Comparison of ENCODE assay signal across 9 mouse cellular contexts in the genomic region with DNA sequence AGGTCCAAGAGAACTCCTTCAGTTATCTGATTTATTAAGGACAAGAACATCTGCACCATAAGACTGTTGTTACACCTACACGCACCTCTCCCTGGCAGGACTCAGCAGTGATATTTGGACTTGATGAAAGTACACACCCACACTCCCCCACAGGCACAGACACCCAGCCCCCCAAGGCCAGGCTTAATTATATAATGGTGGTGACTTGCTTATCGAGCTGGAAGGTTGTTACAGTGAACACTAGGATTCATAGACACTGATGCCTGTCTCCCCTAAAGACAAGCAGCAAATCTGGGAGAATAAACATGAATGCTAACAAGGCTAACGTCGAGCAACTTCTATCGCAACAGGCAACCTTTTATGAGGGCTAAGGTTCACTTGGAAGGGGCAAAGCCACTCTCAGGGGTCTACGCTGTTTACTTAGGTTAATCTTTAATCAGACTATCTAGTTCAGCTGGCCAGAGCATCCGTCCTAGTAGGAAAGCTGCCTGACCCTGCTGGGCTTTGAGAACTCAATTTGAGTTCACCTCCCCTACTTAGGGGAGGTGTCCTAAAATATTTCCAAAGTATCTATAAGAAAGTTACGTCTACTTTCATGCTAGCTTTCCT. TPM values are rescaled to one million over a fixed set of nuclear protein-coding genes. Genes with fewer than 3 reads are reported as not detected.
DNase-seq lines count a peak whose midpoint lies in the region; ATAC-seq and TF ChIP-seq lines count a peak whose summit lies in the region.
"Had no signal": no experiment of that assay in that cellular context is flagged by ENCODE, and none has a peak within 500 bp of the region (broad histone marks: within the 10 kb centered on the region; RNA-seq: fewer than 3 reads in every experiment).

No protein-coding gene starts in this region.

- peaks cover 7 to 29% of the 10 kb centered on the region in 2 experiments for H3K4me1 ChIP-seq in CH12.LX (ENCODE audit: control insufficient read depth in 1 of 2, insufficient read depth in 2 of 2)
- peaks cover 3% of the 10 kb centered on the region for H3K4me1 ChIP-seq in heart, postnatal 0 days (ENCODE audit: control insufficient read depth, insufficient read depth)
- H3K4me1 ChIP-seq in limb, embryonic 12.5 days (replicated peaks): peaks cover 24% of the 10 kb centered on the region

- peak overlapping the region; percentile 91 for H3K27ac ChIP-seq in gastrocnemius, adult 2 months
- H3K27ac ChIP-seq in CH12.LX (ENCODE audit: insufficient read depth, low read depth): no peak overlapping the region
- H3K27ac ChIP-seq in heart, postnatal 0 days (ENCODE audit: low read depth): no peak overlapping the region
- H3K27ac ChIP-seq in limb, embryonic 12.5 days: peak overlapping the region; percentile 50; the same call in 1 of the 2 replicates

- H3K36me3 ChIP-seq in CH12.LX (replicated peaks in 1 of 2; ENCODE audit: control insufficient read depth in 1 of 2, insufficient read depth in 1 of 2, low read length in 1 of 2): peaks cover 21 to 49% of the 10 kb centered on the region in 2 experiments
- H3K36me3 ChIP-seq in heart, postnatal 0 days (replicated peaks; ENCODE audit: control insufficient read depth, insufficient read depth, low read length): peaks cover 21% of the 10 kb centered on the region
- peaks cover 35% of the 10 kb centered on the region for H3K36me3 ChIP-seq in limb, embryonic 12.5 days

- no peaks in the 10 kb centered on the region for H3K27me3 ChIP-seq in CH12.LX (replicated peaks)
- H3K27me3 ChIP-seq in heart, postnatal 0 days (ENCODE audit: control insufficient read depth, insufficient read depth, low read length): no peaks in the 10 kb centered on the region
- no peaks in the 10 kb centered on the region for H3K27me3 ChIP-seq in limb, embryonic 12.5 days

- no peak for TF ChIP-seq EP300 in CH12.LX (IDR thresholded peaks at IDR 0.05; ENCODE audit: low read length)
- TF ChIP-seq EP300 in heart, postnatal 0 days (IDR thresholded peaks at IDR 0.05; ENCODE audit: low read depth): no peak

- no peak for TF ChIP-seq RAD21 in CH12.LX (IDR thresholded peaks at IDR 0.05; ENCODE audit: low read depth, low read length)

- TF ChIP-seq CTCF in gastrocnemius, adult 2 months (IDR thresholded peaks at IDR 0.05): no peak
- no peak for TF ChIP-seq CTCF in CH12.LX (conservative IDR thresholded peaks at IDR 0.05 in 1 of 2, IDR thresholded peaks at IDR 0.05 in 1 of 2; ENCODE audit: low read depth in 2 of 2, low read length in 2 of 2)
- TF ChIP-seq CTCF in heart, postnatal 0 days (IDR thresholded peaks at IDR 0.05; ENCODE audit: low read depth): no peak

- H3K9me3 ChIP-seq in CH12.LX (replicated peaks; ENCODE audit: low read length): no peaks in the 10 kb centered on the region
- H3K9me3 ChIP-seq in heart, postnatal 0 days (replicated peaks; ENCODE audit: control insufficient read depth, low read length): no peaks in the 10 kb centered on the region
- H3K9me3 ChIP-seq in limb, embryonic 12.5 days: no peaks in the 10 kb centered on the region

- no peak for TF ChIP-seq POLR2A in CH12.LX (IDR thresholded peaks at IDR 0.05; ENCODE audit: low read depth, low read length)

- intact Hi-C loops in gastrocnemius, adult 2 months (cut with DNase I): loop anchor here (5.0 to 10.0 kb wide), 2 partner anchors 119 to 357 kb away; a partner anchor contains a TSS

- peak overlapping the region; percentile 77 for H3K4me3 ChIP-seq in gastrocnemius, adult 2 months
- peak overlapping the region in 1 of 3 experiments; percentile 91 for H3K4me3 ChIP-seq in CH12.LX (replicated peaks in 1 of 3; ENCODE audit: low read depth in 2 of 3, low read length in 2 of 3, poor library complexity in 1 of 3)
- H3K4me3 ChIP-seq in heart, postnatal 0 days (ENCODE audit: low read depth, low read length): peak overlapping the region; percentile 58
- H3K4me3 ChIP-seq in limb, embryonic 12.5 days (replicated peaks): peak overlapping the region; percentile 63

- WGBS in heart, postnatal 0 days: 49% methylated on average over 8 of the region's 8 CpGs
- WGBS in limb, embryonic 12.5 days: 35% methylated on average over 8 of the region's 8 CpGs

- DNase-seq in gastrocnemius, adult 2 months: no peak
- DNase-seq in gastrocnemius, postnatal 4 days (ENCODE audit: low spot score in 2 of 2): no peak
- no peak for DNase-seq in CH12.LX (ENCODE audit: extremely low read depth)
- DNase-seq in heart, postnatal 0 days (ENCODE audit: low spot score): no peak
- DNase-seq in cerebellum, adult 9-10 months: no peak
- no peak for DNase-seq in spleen, postnatal 10 days (ENCODE audit: low spot score in 2 of 2)
- DNase-seq in gastrocnemius, adult 18-20 months (ENCODE audit: low spot score): no peak

- peak overlapping the region; percentile 55; the same call in 1 of the 2 replicates for H3K9ac ChIP-seq in CH12.LX (ENCODE audit: insufficient read depth, low read depth)
- H3K9ac ChIP-seq in heart, postnatal 0 days (replicated peaks; ENCODE audit: low read depth, low read length): 0 out of 2 replicates have a peak overlapping the region, but pooled peaks have one; percentile 39
- H3K9ac ChIP-seq in limb, embryonic 12.5 days (replicated peaks): peak overlapping the region; percentile 83

- H3K4me2 ChIP-seq in CH12.LX (ENCODE audit: insufficient read depth, low read depth, poor library complexity, severe bottlenecking): peak overlapping the region; percentile 95
- H3K4me2 ChIP-seq in heart, postnatal 0 days (ENCODE audit: low read depth, low read length): peak overlapping the region; percentile 57
- H3K4me2 ChIP-seq in limb, embryonic 12.5 days: peak overlapping the region; percentile 69

- no peak for ATAC-seq in heart, postnatal 0 days (ENCODE audit: insufficient read depth, low read depth)
- ATAC-seq in limb, embryonic 12.5 days (ENCODE audit: insufficient number of reproducible peaks, insufficient read depth, low FRiP score, low TSS enrichment, low read depth): no peak

- H3K79me2 ChIP-seq in CH12.LX (replicated peaks; ENCODE audit: control insufficient read depth, extremely low read depth, insufficient read depth, poor library complexity, severe bottlenecking): peaks cover 16% of the 10 kb centered on the region; the same call in 1 of the 2 replicates

- dilution Hi-C loops in CH12.LX (cut with MboI; ENCODE audit: extremely low pct_ligation_motif_present, extremely low pct_unique_long_range_greater_than_20kb, low sequenced_read_pairs): no loop called here

- in situ Hi-C loops in CH12.LX (cut with MboI; ENCODE audit: low pct_ligation_motif_present, low pct_unique_long_range_greater_than_20kb, low sequenced_read_pairs): loop anchor here (25.0 kb wide), 1 partner anchor 129 kb away; no protein-coding TSS in a partner anchor

TF ChIP-seq in CH12.LX, 34 proteins besides CTCF, POLR2A, EP300 and RAD21 (continues in another document):
- TF ChIP-seq ZKSCAN1 (IDR thresholded peaks at IDR 0.05; ENCODE audit: borderline replicate concordance, low read depth, low read length): no peak
- TF ChIP-seq BHLHE40 (IDR thresholded peaks at IDR 0.05; ENCODE audit: low read depth, low read length): no peak

RNA-seq across cellular contexts. Expression of a gene that starts 26.4 kb away (rescaled TPM):
- total RNA-seq in gastrocnemius, adult 2 months (2021): 10 to 100 TPM; 41.2 to 54.4 TPM
- 10 to 100 TPM; 86.1 to 97.2 TPM for total RNA-seq in gastrocnemius, postnatal 4 days (2021)
- total RNA-seq in CH12.LX (2012; rRNA removed): 15.7 and 18.9 TPM in 2 replicates
- total RNA-seq in CH12.LX (2014; rRNA removed): 22.7 and 24.2 TPM in 2 replicates
- polyA plus RNA-seq in CH12.LX (2012; ENCODE audit: insufficient read length, low read depth): 45.7 and 46.4 TPM in 2 replicates
- 27.7 and 38.7 TPM in 2 replicates for total RNA-seq in heart, postnatal 0 days (2014; rRNA removed; ENCODE audit: low replicate concordance)
- polyA plus RNA-seq in heart, postnatal 0 days (2015; fragmentation: Nextera tagmentation; extraction: Ambion mirVana): 17.2 and 22.3 TPM in 2 replicates
- polyA plus RNA-seq in limb, embryonic 12.5 days (2016; fragmentation: Nextera tagmentation; extraction: Ambion mirVana): 130 and 136 TPM in 2 replicates
- 10 to 100 TPM; 38.1 to 49.1 TPM for total RNA-seq in gastrocnemius, adult 18-20 months (2021)

RNA-seq across cellular contexts. Expression of a gene that starts 26.5 kb away (rescaled TPM):
- total RNA-seq in gastrocnemius, adult 2 months (2021): not detected
- total RNA-seq in gastrocnemius, postnatal 4 days (2021): not detected
- not detected in 2 replicates for total RNA-seq in CH12.LX (2012; rRNA removed)
- total RNA-seq in CH12.LX (2014; rRNA removed): 0.07 TPM in 1 of 2 replicates, not detected in the other
- not detected in 2 replicates for polyA plus RNA-seq in CH12.LX (2012; ENCODE audit: insufficient read length, low read depth)
- not detected in 2 replicates for total RNA-seq in heart, postnatal 0 days (2014; rRNA removed; ENCODE audit: low replicate concordance)
- polyA plus RNA-seq in heart, postnatal 0 days (2015; fragmentation: Nextera tagmentation; extraction: Ambion mirVana): not detected in 2 replicates
- not detected in 2 replicates for polyA plus RNA-seq in limb, embryonic 12.5 days (2016; fragmentation: Nextera tagmentation; extraction: Ambion mirVana)
- total RNA-seq in gastrocnemius, adult 18-20 months (2021): not detected
- total RNA-seq: common myeloid progenitor, adult 5-6 weeks had no signal

RNA-seq across cellular contexts. Expression of a gene that starts 37.6 kb away (rescaled TPM):
- total RNA-seq in gastrocnemius, adult 2 months (2021): not detected
- total RNA-seq in gastrocnemius, postnatal 4 days (2021): not detected
- total RNA-seq in CH12.LX (2012; rRNA removed): not detected in 2 replicates
- not detected in 2 replicates for total RNA-seq in CH12.LX (2014; rRNA removed)
- polyA plus RNA-seq in CH12.LX (2012; ENCODE audit: insufficient read length, low read depth): not detected in 2 replicates
- not detected in 2 replicates for total RNA-seq in heart, postnatal 0 days (2014; rRNA removed; ENCODE audit: low replicate concordance)
- polyA plus RNA-seq in heart, postnatal 0 days (2015; fragmentation: Nextera tagmentation; extraction: Ambion mirVana): not detected in 2 replicates
- polyA plus RNA-seq in limb, embryonic 12.5 days (2016; fragmentation: Nextera tagmentation; extraction: Ambion mirVana): not detected in 2 replicates
- total RNA-seq in gastrocnemius, adult 18-20 months (2021): under 1 TPM in 1 of 2 experiments, not detected in 1; 0.43 TPM
- total RNA-seq: common myeloid progenitor, adult 5-6 weeks had no signal

RNA-seq across cellular contexts. Expression of a gene that starts 53.6 kb away (rescaled TPM):
- total RNA-seq in gastrocnemius, adult 2 months (2021): not detected
- not detected for total RNA-seq in gastrocnemius, postnatal 4 days (2021)
- total RNA-seq in CH12.LX (2012; rRNA removed) (not detected in 2 replicates), CH12.LX (2014; rRNA removed) (not detected in 2 replicates)
- not detected in 2 replicates for polyA plus RNA-seq in CH12.LX (2012; ENCODE audit: insufficient read length, low read depth)
- total RNA-seq in heart, postnatal 0 days (2014; rRNA removed; ENCODE audit: low replicate concordance): not detected in 2 replicates
- not detected in 2 replicates for polyA plus RNA-seq in heart, postnatal 0 days (2015; fragmentation: Nextera tagmentation; extraction: Ambion mirVana)
- not detected in 2 replicates for polyA plus RNA-seq in limb, embryonic 12.5 days (2016; fragmentation: Nextera tagmentation; extraction: Ambion mirVana)
- total RNA-seq in gastrocnemius, adult 18-20 months (2021): not detected
- total RNA-seq: common myeloid progenitor, adult 5-6 weeks had no signal

RNA-seq across cellular contexts. Expression of a gene that starts 54.0 kb away (rescaled TPM):
- total RNA-seq in gastrocnemius, adult 2 months (2021): not detected
- total RNA-seq in gastrocnemius, postnatal 4 days (2021): 1 to 10 TPM in 1 of 2 experiments, under 1 TPM in 1; 0.61 to 1.6 TPM
- total RNA-seq in CH12.LX (2012; rRNA removed): not detected in 2 replicates
- total RNA-seq in CH12.LX (2014; rRNA removed): not detected in 2 replicates
- not detected in 2 replicates for polyA plus RNA-seq in CH12.LX (2012; ENCODE audit: insufficient read length, low read depth)
- total RNA-seq in heart, postnatal 0 days (2014; rRNA removed; ENCODE audit: low replicate concordance): not detected in 2 replicates
- not detected in 2 replicates for polyA plus RNA-seq in heart, postnatal 0 days (2015; fragmentation: Nextera tagmentation; extraction: Ambion mirVana)
- polyA plus RNA-seq in limb, embryonic 12.5 days (2016; fragmentation: Nextera tagmentation; extraction: Ambion mirVana): not detected in 2 replicates
- total RNA-seq in gastrocnemius, adult 18-20 months (2021): 1 to 10 TPM in 1 of 2 experiments, not detected in 1; 1.9 TPM

Comparison
In these comparisons a context has a peak if more than half of its experiments do, and no peak if none do; other contexts are left out.
1. H3K27ac ChIP-seq: peak in gastrocnemius, adult 2 months (single experiment) and limb, embryonic 12.5 days (single experiment); none in CH12.LX (single experiment) and heart, postnatal 0 days (single experiment).
2. Peak in every context shown above with its lines, with median percentiles within 50 percentile points of each other: H3K4me2 ChIP-seq and H3K9ac ChIP-seq.